Mouse (Mus musculus): ENCODE measurements around the gene Ube2e1. TPM values are rescaled to one million over a fixed set of nuclear protein-coding genes. Genes with fewer than 3 reads are reported as not detected.
A peak's percentile ranks its signal among the peaks of the same experiment; 100 is the strongest.

Ube2e1 gene
- polyA plus RNA-seq, 1 experiment from 2014 or later, result 40.8 TPM

GRCm38 (mm10) chr14:18302750-18303149, 28.9 kb downstream of the Ube2e1 start:
- Histone ChIP-seq H3K4me3 (ENCODE audit: low read depth, low read length) (no peak overlapping the region), H3K27ac (ENCODE audit: low read depth) (no peak overlapping the region), H3K9me3 (ENCODE audit: low read length) (no peaks in the 10 kb centered on the region), H3K27me3 (ENCODE audit: insufficient read depth, low read length) (no peaks in the 10 kb centered on the region), H3K4me2 (ENCODE audit: low read depth, low read length) (no peak overlapping the region), H3K36me3 (replicated peaks; ENCODE audit: insufficient read depth, low read length) (peaks cover 2% of the 10 kb centered on the region; the same call in 1 of the 2 replicates), H3K4me1 (ENCODE audit: insufficient read depth) (peaks cover 12% of the 10 kb centered on the region; the same call in 1 of the 2 replicates), H3K9ac (replicated peaks) (no peak overlapping the region)
- WGBS (ENCODE audit: insufficient replicate concordance), result 70% methylated on average over 3 of the region's 3 CpGs
- no peak for TF ChIP-seq CTCF (IDR thresholded peaks at IDR 0.05; ENCODE audit: low read depth)
- TF ChIP-seq EP300 (IDR thresholded peaks at IDR 0.05; ENCODE audit: low read depth), result no peak
- no peak for DNase-seq
- no peak for ATAC-seq

GRCm38 (mm10) chr14:18301591-18301990, 30.1 kb downstream of the Ube2e1 start:
- H3K4me2 ChIP-seq (ENCODE audit: low read depth, low read length), result no peak overlapping the region

GRCm38 (mm10) chr14:18300676-18301075, 31.0 kb downstream of the Ube2e1 start:
- Histone ChIP-seq H3K27ac (ENCODE audit: low read depth) (no peak overlapping the region), H3K4me2 (ENCODE audit: low read depth, low read length) (no peak overlapping the region), H3K9ac (replicated peaks) (no peak overlapping the region), H3K27me3 (ENCODE audit: insufficient read depth, low read length) (no peaks in the 10 kb centered on the region), H3K4me1 (ENCODE audit: insufficient read depth) (peaks cover 12% of the 10 kb centered on the region; the same call in 1 of the 2 replicates), H3K9me3 (ENCODE audit: low read length) (no peaks in the 10 kb centered on the region), H3K4me3 (ENCODE audit: low read depth, low read length) (no peak overlapping the region), H3K36me3 (replicated peaks; ENCODE audit: insufficient read depth, low read length) (0 out of 2 replicates have a peak, but pooled peaks cover 2% of the 10 kb centered on the region)
- DNase-seq (no peak), ATAC-seq (no peak)
- WGBS (ENCODE audit: insufficient replicate concordance), result 84% methylated on average over 2 of the region's 2 CpGs
- TF ChIP-seq CTCF (IDR thresholded peaks at IDR 0.05; ENCODE audit: low read depth) (peak; percentile 56), EP300 (IDR thresholded peaks at IDR 0.05; ENCODE audit: low read depth) (no peak)

More at GRCm38 (mm10) chr14:18301591-18301990, 30.1 kb downstream of the Ube2e1 start:
- H3K9ac ChIP-seq (replicated peaks), result no peak overlapping the region
- no peaks in the 10 kb centered on the region for H3K27me3 ChIP-seq (ENCODE audit: insufficient read depth, low read length)
- 38% methylated on average over 3 of the region's 3 CpGs for WGBS (ENCODE audit: insufficient replicate concordance)
- H3K27ac ChIP-seq (ENCODE audit: low read depth), result no peak overlapping the region
- no peaks in the 10 kb centered on the region for H3K9me3 ChIP-seq (ENCODE audit: low read length)
- H3K36me3 ChIP-seq (replicated peaks; ENCODE audit: insufficient read depth, low read length), result peaks cover 2% of the 10 kb centered on the region; the same call in 1 of the 2 replicates
- no peak for ATAC-seq
- TF ChIP-seq CTCF (IDR thresholded peaks at IDR 0.05; ENCODE audit: low read depth) (no peak), EP300 (IDR thresholded peaks at IDR 0.05; ENCODE audit: low read depth) (no peak)
- no peak for DNase-seq
- H3K4me1 ChIP-seq (ENCODE audit: insufficient read depth), result peaks cover 12% of the 10 kb centered on the region; the same call in 1 of the 2 replicates
- H3K4me3 ChIP-seq (ENCODE audit: low read depth, low read length), result no peak overlapping the region

GRCm38 (mm10) chr14:18298874-18299273, 32.8 kb downstream of the Ube2e1 start:
- Histone ChIP-seq H3K4me1 (ENCODE audit: insufficient read depth) (peaks cover 11% of the 10 kb centered on the region; the same call in 1 of the 2 replicates), H3K4me2 (ENCODE audit: low read depth, low read length) (no peak overlapping the region), H3K27me3 (ENCODE audit: insufficient read depth, low read length) (no peaks in the 10 kb centered on the region), H3K36me3 (replicated peaks; ENCODE audit: insufficient read depth, low read length) (0 out of 2 replicates have a peak, but pooled peaks cover 2% of the 10 kb centered on the region), H3K9ac (replicated peaks) (no peak overlapping the region), H3K27ac (ENCODE audit: low read depth) (no peak overlapping the region), H3K4me3 (ENCODE audit: low read depth, low read length) (no peak overlapping the region), H3K9me3 (ENCODE audit: low read length) (no peaks in the 10 kb centered on the region)
- no peak for DNase-seq
- ATAC-seq, result no peak
- 70% methylated on average over 2 of the region's 2 CpGs for WGBS (ENCODE audit: insufficient replicate concordance)
- TF ChIP-seq CTCF (IDR thresholded peaks at IDR 0.05; ENCODE audit: low read depth), result no peak
- no peak for TF ChIP-seq EP300 (IDR thresholded peaks at IDR 0.05; ENCODE audit: low read depth)

- Histone ChIP-seq H3K9me3 (ENCODE audit: low read length) (no peaks in the 10 kb centered on the region), H3K36me3 (replicated peaks; ENCODE audit: insufficient read depth, low read length) (0 out of 2 replicates have a peak, but pooled peaks cover 2% of the 10 kb centered on the region), H3K27me3 (ENCODE audit: insufficient read depth, low read length) (no peaks in the 10 kb centered on the region), H3K4me1 (ENCODE audit: insufficient read depth) (peaks cover 3% of the 10 kb centered on the region; the same call in 1 of the 2 replicates), H3K4me3 (ENCODE audit: low read depth, low read length) (no peak overlapping the region), H3K27ac (ENCODE audit: low read depth) (no peak overlapping the region), H3K4me2 (ENCODE audit: low read depth, low read length) (no peak overlapping the region), H3K9ac (replicated peaks) (no peak overlapping the region)
- no peak for DNase-seq
- TF ChIP-seq CTCF (IDR thresholded peaks at IDR 0.05; ENCODE audit: low read depth), result no peak
- TF ChIP-seq EP300 (IDR thresholded peaks at IDR 0.05; ENCODE audit: low read depth), result no peak
- no peak for ATAC-seq
- 54% methylated on average over 2 of the region's 2 CpGs for WGBS (ENCODE audit: insufficient replicate concordance)
These were observed 34.2 kb downstream of the Ube2e1 start for GRCm38 (mm10) chr14:18297441-18297840.

- no peak overlapping the region for H3K4me2 ChIP-seq (ENCODE audit: low read depth, low read length)
- WGBS (ENCODE audit: insufficient replicate concordance), result 68% methylated on average over 3 of the region's 3 CpGs
- no peak for TF ChIP-seq CTCF (IDR thresholded peaks at IDR 0.05; ENCODE audit: low read depth)
- TF ChIP-seq EP300 (IDR thresholded peaks at IDR 0.05; ENCODE audit: low read depth), result no peak
- no peaks in the 10 kb centered on the region for H3K9me3 ChIP-seq (ENCODE audit: low read length)
- H3K4me1 ChIP-seq (ENCODE audit: insufficient read depth), result peaks cover under 1% of the 10 kb centered on the region; the same call in 1 of the 2 replicates
- ATAC-seq, result no peak
- no peaks in the 10 kb centered on the region for H3K27me3 ChIP-seq (ENCODE audit: insufficient read depth, low read length)
- no peak overlapping the region for H3K9ac ChIP-seq (replicated peaks)
- H3K4me3 ChIP-seq (ENCODE audit: low read depth, low read length), result no peak overlapping the region
- no peaks in the 10 kb centered on the region for H3K36me3 ChIP-seq (replicated peaks; ENCODE audit: insufficient read depth, low read length)
- no peak for DNase-seq
- H3K27ac ChIP-seq (ENCODE audit: low read depth), result no peak overlapping the region
These were observed 39.1 kb downstream of the Ube2e1 start for GRCm38 (mm10) chr14:18292578-18292977.
